Mouse (Mus musculus) heart, embryonic 12.5 days (tissue): Measurements from ENCODE around the gene Mtx1. TPM values are rescaled to one million over a fixed set of nuclear protein-coding genes. Genes with fewer than 3 reads are reported as not detected.

Experiments
- ATAC-seq: fragments of 200-750 bp; cut with Nextera tagmentation; 2 replicates; pipeline ENCODE4 v1.8.0; 2017; ENCODE audit warnings: moderate TSS enrichment, moderate library complexity; ENCODE audit not compliant: insufficient number of reproducible peaks, low FRiP score
- H3K27ac ChIP-seq: fragments of 300-500 bp; sonication (generic); 2 replicates; pipeline ENCODE4 v1.5.1; 2016; ENCODE audit warnings: mild to moderate bottlenecking, moderate library complexity; ENCODE audit not compliant: poor library complexity, severe bottlenecking
- H3K27me3 ChIP-seq: fragments of 300-500 bp; sonication (generic); replicated peaks from 2 replicates; pipeline ENCODE4 v1.6.1; 2016; ENCODE audit warnings: mild to moderate bottlenecking, moderate library complexity
- H3K36me3 ChIP-seq: fragments of 300-500 bp; sonication (generic); 2 replicates; pipeline ENCODE4 v1.6.1; 2016; ENCODE audit warnings: mild to moderate bottlenecking, moderate library complexity
- H3K4me1 ChIP-seq: fragments of 300-500 bp; sonication (generic); replicated peaks from 2 replicates; pipeline ENCODE4 v1.6.1; 2016; ENCODE audit warnings: mild to moderate bottlenecking
- H3K4me2 ChIP-seq: fragments of 300-500 bp; sonication (generic); 2 replicates; pipeline ENCODE4 v1.6.1; 2016; ENCODE audit warnings: mild to moderate bottlenecking, moderate library complexity
- H3K4me3 ChIP-seq: fragments of 300-500 bp; sonication (generic); 2 replicates; pipeline ENCODE4 v1.5.1; 2016; ENCODE audit warnings: mild to moderate bottlenecking
- H3K9ac ChIP-seq: fragments of 300-500 bp; sonication (generic); 2 replicates; pipeline ENCODE4 v1.6.1; 2016; ENCODE audit warnings: mild to moderate bottlenecking, moderate library complexity
- H3K9me3 ChIP-seq: fragments of 300-500 bp; sonication (generic); replicated peaks from 2 replicates; pipeline ENCODE4 v1.6.1; 2016; ENCODE audit warnings: mild to moderate bottlenecking, moderate library complexity
- WGBS: fragments of 180-500 bp; shearing (Covaris S2); methylation state at CpG from one replicate; pipeline ENCODE4 v1.1.7; 2016; 5-methylcytosine and 5-hydroxymethylcytosine counted together
- polyA plus RNA-seq: library from polyadenylated mRNA; unstranded; fragments of >200 nt; fragmentation: Nextera tagmentation; extraction: Ambion mirVana; gene quantifications from 2 replicates; pipeline ENCODE4 v1.2.1, GENCODE M21; 2016

Mtx1 gene
- polyA plus RNA-seq, 1 experiment from 2014 or later = 127 TPM

DNA sequence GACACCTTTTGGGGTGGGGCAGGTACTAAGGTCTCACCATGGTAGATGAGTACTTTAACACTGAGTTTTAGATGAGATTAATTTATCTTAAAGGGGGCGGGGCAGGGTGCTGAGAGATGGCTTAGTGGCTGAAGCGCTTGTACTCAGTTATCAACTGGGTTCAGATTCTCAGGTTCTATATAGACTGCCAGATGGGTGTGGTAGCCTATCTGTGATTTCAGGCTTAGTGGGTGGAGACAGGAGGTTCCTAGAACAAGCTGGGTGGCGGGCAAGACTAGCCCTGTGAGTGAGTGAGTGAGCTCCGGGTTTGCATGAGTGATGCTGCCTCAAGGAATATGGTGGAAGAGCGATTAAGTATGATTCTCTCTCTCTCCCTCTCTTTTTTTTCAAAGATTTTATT, 28.1 kb upstream of the Mtx1 start:
- Histone ChIP-seq H3K9me3 (no peaks in the 10 kb centered on the region), H3K4me3 (no peak overlapping the region), H3K36me3 (no peaks in the 10 kb centered on the region), H3K9ac (no peak overlapping the region), H3K4me2 (no peak overlapping the region), H3K27ac (no peak overlapping the region), H3K4me1 (peaks cover 18% of the 10 kb centered on the region), H3K27me3 (peaks cover 6% of the 10 kb centered on the region; the same call in 1 of the 2 replicates)
- WGBS = 78% methylated on average over 5 of the region's 5 CpGs
- no peak for ATAC-seq

GRCm38 (mm10) chr3:89251365-89251895, 24.5 kb upstream of the Mtx1 start:
- Histone ChIP-seq H3K36me3 (peaks cover 21% of the 10 kb centered on the region), H3K27me3 (peaks cover 6% of the 10 kb centered on the region; the same call in 1 of the 2 replicates), H3K4me3 (peak overlapping the region; percentile 10; the same call in 1 of the 2 replicates), H3K9ac (peak overlapping the region; percentile 15; the same call in 1 of the 2 replicates), H3K4me1 (peaks cover 28% of the 10 kb centered on the region), H3K4me2 (peak overlapping the region; percentile 55), H3K9me3 (no peaks in the 10 kb centered on the region), H3K27ac (0 out of 2 replicates have a peak overlapping the region, but pooled peaks have one; percentile 4)
- peak; percentile 70 for ATAC-seq
- 5% methylated on average over 17 of the region's 17 CpGs for WGBS

DNA sequence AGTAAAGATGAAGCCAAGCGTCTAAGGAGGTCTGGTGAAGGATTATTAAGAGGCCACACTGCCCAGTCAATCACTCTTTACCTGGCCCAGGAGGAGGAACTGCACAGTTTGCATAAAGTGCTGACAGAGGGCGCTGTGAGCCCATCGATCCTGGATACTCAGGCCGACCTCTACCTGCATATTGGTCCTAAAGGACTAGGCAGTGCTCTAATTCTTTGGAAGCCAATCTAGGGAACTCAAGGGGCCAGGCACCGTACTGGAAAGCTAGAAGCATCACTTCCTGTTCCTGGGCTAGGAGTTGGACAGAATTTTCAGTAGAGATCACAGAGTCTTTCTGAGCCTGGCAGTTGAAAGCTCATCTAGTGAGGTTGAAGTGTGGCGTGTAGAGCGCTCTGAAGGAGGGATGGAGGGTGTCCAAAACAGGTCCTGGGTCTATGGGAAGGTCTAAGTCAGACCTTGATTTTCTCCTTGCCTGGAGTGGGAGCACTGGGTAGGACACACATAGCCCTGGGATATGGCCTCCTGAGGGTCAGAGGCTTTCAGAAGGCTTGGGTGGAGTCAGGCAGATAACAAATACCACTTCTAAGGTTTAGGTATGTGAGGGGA, 23.6 kb upstream of the Mtx1 start:
- H3K9ac ChIP-seq = no peak overlapping the region
- no peak overlapping the region for H3K4me3 ChIP-seq
- no peak for ATAC-seq
- 20% methylated on average over 7 of the region's 7 CpGs for WGBS
- no peaks in the 10 kb centered on the region for H3K9me3 ChIP-seq
- 0 out of 2 replicates have a peak overlapping the region, but pooled peaks have one; percentile 55 for H3K4me2 ChIP-seq
- peaks cover 34% of the 10 kb centered on the region for H3K4me1 ChIP-seq
- peaks cover 8% of the 10 kb centered on the region for H3K27me3 ChIP-seq
- H3K36me3 ChIP-seq = peaks cover 21% of the 10 kb centered on the region
- H3K27ac ChIP-seq = no peak overlapping the region

DNA sequence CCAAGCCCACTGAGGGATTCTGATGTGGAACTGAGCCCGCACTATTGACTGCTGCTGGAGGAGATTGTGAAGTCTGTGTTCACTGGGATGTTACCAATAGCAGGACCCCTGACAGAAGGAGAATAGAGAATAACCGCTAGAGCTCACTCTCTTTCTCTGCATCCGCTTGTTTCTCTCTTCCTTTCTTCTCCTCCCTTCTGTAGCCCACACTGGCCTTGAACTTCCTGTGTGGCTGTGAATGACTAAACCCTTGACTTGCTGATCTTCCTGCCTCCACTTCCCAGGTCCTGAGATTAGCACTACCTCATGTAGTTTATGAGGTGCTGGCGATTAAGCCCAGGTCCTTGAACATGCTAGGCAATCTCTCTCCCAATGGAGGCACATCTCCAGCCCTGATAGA, 20.6 kb upstream of the Mtx1 start:
- H3K4me2 ChIP-seq = peak overlapping the region; percentile 81
- peaks cover 21% of the 10 kb centered on the region for H3K36me3 ChIP-seq
- no peaks in the 10 kb centered on the region for H3K9me3 ChIP-seq
- 0 out of 2 replicates have a peak overlapping the region, but pooled peaks have one; percentile 32 for H3K9ac ChIP-seq
- H3K27ac ChIP-seq = no peak overlapping the region
- peaks cover 28% of the 10 kb centered on the region for H3K27me3 ChIP-seq
- ATAC-seq = no peak
- H3K4me3 ChIP-seq = peak overlapping the region; percentile 85
- 74% methylated on average over 4 of the region's 4 CpGs for WGBS
- peaks cover 50% of the 10 kb centered on the region for H3K4me1 ChIP-seq

DNA sequence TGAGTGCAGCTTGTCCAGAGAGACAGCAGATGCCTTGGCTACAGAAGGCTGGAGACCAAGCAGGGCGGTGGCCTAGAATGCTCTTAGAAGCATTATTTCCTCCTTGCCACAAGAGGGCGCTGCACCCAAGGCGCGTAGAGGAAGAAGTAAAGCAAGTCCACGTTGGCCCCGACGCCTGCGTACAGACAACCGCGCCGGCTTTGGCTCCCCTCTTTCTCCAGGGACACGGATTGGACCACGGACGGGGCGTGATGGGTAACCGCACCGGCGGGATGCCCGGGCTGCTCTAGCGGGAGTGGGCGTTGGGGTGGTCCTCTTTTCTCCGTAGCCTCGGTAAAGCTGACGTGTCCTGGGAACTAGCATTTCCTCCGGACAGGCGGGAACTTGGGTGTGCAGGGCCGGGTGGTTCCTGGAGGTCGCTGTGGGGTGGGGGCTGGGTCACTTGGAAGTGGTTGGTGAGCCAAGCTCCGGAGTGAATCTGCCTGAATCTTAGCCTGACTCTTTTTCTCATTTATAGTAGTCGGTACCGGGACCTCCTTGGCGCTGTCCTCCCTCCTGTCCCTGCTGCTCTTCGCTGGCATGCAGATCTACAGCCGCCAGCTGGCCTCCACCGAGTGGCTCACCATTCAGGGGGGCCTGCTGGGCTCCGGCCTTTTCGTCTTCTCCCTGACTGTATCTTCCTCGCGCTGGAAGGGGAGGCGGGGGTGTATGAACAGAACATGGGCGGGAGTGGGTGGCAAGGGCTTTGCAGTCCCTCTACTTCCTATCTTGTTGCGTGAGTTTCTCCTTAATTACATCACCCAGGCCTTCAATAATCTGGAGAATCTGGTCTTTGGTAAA, 19.6 kb upstream of the Mtx1 start, which contains the start of gene Trim46:
Trim46 (minus strand) TSS at position 49 of the 840 bp plus-strand sequence.
- no peaks in the 10 kb centered on the region for H3K9me3 ChIP-seq
- under 1% methylated on average over 42 of the region's 42 CpGs for WGBS
- H3K9ac ChIP-seq = peak within 1 kb of the TSS; percentile 90
- peak within 1 kb of the TSS; percentile 77 for H3K27ac ChIP-seq
- H3K4me1 ChIP-seq = peaks cover 41% of the 10 kb centered on the region
- peak within 1 kb of the TSS; percentile 85 for H3K4me3 ChIP-seq
- H3K36me3 ChIP-seq = peaks cover 21% of the 10 kb centered on the region
- H3K4me2 ChIP-seq = peak within 1 kb of the TSS; percentile 81
- H3K27me3 ChIP-seq = peaks cover 26% of the 10 kb centered on the region
- peak; percentile 54 for ATAC-seq

GRCm38 (mm10) chr3:89245688-89246171, 18.8 kb upstream of the Mtx1 start, which contains the start of gene Krtcap2:
TSS of gene Krtcap2 (plus strand) at chr3:89245966.
- peaks cover 34% of the 10 kb centered on the region for H3K4me1 ChIP-seq
- H3K4me2 ChIP-seq = peak within 1 kb of the TSS; percentile 81
- H3K4me3 ChIP-seq = peak within 1 kb of the TSS; percentile 85
- H3K9me3 ChIP-seq = no peaks in the 10 kb centered on the region
- H3K27me3 ChIP-seq = peaks cover 26% of the 10 kb centered on the region
- WGBS = 3% methylated on average over 20 of the region's 20 CpGs
- ATAC-seq = 0 out of 2 replicates have a peak, but pooled peaks have one; percentile 12
- H3K9ac ChIP-seq = peak within 1 kb of the TSS; percentile 90
- H3K27ac ChIP-seq = peak within 1 kb of the TSS; percentile 77
- H3K36me3 ChIP-seq = peaks cover 21% of the 10 kb centered on the region

DNA sequence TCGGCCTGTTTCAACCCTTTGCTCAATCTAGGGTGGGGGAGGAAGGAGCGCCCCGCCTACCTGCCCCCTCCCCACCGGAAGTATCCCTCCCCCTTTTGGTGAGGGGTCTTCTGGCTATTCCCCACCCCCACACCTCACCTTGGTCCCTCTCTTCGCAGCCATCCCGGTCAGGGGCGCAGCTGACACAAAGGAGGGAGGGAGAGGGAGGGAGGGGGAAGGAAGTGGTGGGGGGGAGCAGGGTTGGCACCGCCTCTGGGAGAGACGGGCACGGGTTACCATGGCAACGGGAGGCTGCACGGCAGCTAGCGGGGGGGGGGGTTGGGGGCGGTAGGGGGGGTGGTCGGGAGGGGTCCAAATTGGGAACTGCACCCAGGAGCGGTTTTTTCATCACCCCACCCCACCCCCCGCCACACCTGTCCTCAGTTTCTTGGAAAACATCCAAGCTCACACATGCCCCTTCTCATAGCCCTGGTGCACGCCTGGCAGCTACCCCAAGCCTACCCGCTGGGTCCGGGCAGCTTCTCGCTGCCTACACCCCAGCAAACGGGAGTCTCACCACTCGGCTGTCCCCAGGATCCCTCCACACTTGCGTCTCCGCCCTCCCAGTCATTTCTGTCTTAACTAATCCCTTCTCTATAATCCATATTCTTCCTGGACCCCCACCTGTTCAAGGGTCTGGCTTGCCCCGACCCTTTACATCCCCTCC, 18.2 kb upstream of the Mtx1 start:
- peaks cover 32% of the 10 kb centered on the region for H3K4me1 ChIP-seq
- peak overlapping the region; percentile 81 for H3K4me2 ChIP-seq
- peaks cover 26% of the 10 kb centered on the region for H3K27me3 ChIP-seq
- peak overlapping the region; percentile 55; the same call in 1 of the 2 replicates for H3K9ac ChIP-seq
- no peak overlapping the region for H3K27ac ChIP-seq
- 0 out of 2 replicates have a peak, but pooled peaks have one; percentile 7 for ATAC-seq
- no peaks in the 10 kb centered on the region for H3K9me3 ChIP-seq
- under 1% methylated on average over 25 of the region's 26 CpGs for WGBS
- peak overlapping the region; percentile 85 for H3K4me3 ChIP-seq
- peaks cover 21% of the 10 kb centered on the region for H3K36me3 ChIP-seq

DNA sequence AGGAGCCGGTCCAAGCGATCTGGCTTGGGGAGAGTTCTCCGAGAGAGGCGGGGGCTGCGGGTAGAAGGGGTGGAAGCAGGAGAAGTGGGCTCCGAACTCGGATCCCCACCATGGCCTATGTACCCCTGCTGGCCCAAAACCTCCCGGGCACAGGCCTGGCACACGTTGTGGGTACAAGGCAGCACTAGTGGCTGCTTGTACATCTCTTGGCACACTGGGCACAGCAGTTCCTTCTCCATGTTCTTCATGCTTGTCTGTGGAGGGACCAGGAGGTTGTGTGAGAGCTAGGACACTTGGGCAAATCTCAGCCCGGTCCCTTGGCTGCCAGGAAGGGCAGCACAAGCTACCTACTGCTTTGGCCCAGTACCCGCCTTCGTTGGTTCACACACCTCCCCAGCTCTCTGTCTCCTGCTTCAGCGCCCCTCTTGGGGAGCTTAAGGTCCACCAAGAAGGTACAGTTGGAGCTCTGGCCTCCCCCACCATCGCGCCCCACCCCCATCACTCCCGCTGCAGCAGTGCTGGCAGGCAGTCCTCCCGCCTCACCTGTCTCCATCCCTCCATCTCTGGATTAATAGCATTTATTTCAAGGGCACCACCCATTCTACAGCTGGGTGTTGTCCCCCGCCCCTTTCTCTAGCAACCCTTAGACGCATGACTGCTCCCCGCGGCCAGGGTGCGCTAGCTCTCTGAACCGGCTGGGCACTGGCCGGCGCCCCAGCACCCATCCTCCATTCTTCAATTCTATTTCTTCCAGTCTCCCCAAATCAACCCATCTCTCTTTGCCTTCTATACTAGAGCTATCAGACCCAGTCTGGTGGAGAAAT, 17.5 kb upstream of the Mtx1 start:
- H3K36me3 ChIP-seq = peaks cover 16% of the 10 kb centered on the region
- 0 out of 2 replicates have a peak, but pooled peaks have one; percentile 12 for ATAC-seq
- peak overlapping the region; percentile 81 for H3K4me2 ChIP-seq
- no peak overlapping the region for H3K27ac ChIP-seq
- peak overlapping the region; percentile 55; the same call in 1 of the 2 replicates for H3K9ac ChIP-seq
- peak overlapping the region; percentile 85 for H3K4me3 ChIP-seq
- H3K27me3 ChIP-seq = peaks cover 30% of the 10 kb centered on the region
- 12% methylated on average over 25 of the region's 25 CpGs for WGBS
- H3K4me1 ChIP-seq = peaks cover 32% of the 10 kb centered on the region
- H3K9me3 ChIP-seq = no peaks in the 10 kb centered on the region

- Histone ChIP-seq H3K9ac (0 out of 2 replicates have a peak overlapping the region, but pooled peaks have one; percentile 10), H3K27ac (no peak overlapping the region), H3K36me3 (peaks cover 13% of the 10 kb centered on the region), H3K27me3 (peaks cover 30% of the 10 kb centered on the region), H3K4me1 (peaks cover 32% of the 10 kb centered on the region), H3K9me3 (no peaks in the 10 kb centered on the region), H3K4me3 (0 out of 2 replicates have a peak overlapping the region, but pooled peaks have one; percentile 4), H3K4me2 (peak overlapping the region; percentile 81)
- 11% methylated on average over 14 of the region's 14 CpGs for WGBS
- ATAC-seq = no peak
These were observed 16.7 kb upstream of the Mtx1 start for GRCm38 (mm10) chr3:89243609-89244008.
